Mouse (Mus musculus): ENCODE results near the gene Flrt2.
"Not testable (repeated sequence)": the region's sequence is repeated elsewhere in the genome, so short reads cannot be mapped to it uniquely, and the experiment has no call there.

Gene Flrt2

DNA sequence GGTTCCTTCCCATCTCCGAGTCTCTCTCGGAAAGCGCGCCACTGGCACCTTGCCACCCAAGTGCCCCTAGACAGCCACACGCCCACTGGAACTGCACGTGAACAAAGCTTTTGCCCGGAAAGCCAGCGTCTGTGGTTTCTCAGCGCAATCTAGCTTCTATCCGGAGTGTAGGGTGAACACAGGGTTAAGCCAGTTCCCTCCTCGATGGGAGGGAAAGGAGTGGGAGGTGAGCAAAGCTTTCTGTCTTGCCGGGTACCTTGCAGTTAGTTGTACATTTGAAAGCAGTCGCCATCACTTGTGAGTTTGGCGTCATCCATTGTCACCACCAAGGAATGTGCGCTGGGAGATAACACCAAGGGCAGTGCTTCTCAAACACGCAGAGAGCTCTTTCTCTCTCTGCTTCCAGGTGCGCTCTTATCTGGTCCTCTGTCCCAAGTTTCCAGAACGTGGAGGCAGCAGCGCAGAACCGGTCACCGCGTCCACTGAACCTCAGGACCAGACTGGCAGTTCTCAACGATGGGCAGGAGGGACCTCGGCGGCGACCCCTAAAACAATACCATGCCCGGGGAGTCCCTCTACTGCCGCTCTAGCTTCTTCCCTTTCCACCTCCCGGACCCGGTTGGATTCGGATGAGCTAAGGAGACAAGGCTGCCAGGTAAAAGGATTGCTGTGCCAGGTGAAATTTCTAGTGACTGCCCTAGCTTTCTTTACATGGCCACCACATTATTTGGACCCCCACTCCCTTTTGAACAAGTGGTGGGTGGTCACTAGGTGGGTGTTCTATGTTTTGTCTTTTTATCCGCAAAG lies at the start of gene Flrt2:
Gene Flrt2, plus strand, starts transcription at position 266 of the 807 bp plus-strand sequence.
- DNase-seq (ENCODE audit: low spot score), result no peak

DNA sequence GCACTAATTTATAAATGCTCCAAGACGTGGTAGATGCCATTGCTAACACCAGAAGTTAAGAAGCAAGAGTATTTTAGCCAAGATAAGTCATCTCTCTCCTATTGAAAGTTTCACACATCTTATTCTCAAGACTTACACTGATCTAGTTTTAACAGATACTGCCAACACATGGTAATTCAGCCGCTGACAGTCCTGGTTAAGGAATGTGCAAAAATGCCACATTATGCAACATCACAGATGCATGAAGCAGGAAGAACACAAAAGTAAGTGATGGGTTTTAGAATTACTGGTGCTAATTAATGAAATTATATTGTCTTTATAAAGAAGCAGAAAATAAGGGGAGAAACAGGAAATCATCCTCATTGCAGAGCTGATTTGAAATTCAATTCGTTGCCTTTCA lies 49.8 kb upstream of the Flrt2 start:
- no peak for DNase-seq (ENCODE audit: low spot score)

DNA sequence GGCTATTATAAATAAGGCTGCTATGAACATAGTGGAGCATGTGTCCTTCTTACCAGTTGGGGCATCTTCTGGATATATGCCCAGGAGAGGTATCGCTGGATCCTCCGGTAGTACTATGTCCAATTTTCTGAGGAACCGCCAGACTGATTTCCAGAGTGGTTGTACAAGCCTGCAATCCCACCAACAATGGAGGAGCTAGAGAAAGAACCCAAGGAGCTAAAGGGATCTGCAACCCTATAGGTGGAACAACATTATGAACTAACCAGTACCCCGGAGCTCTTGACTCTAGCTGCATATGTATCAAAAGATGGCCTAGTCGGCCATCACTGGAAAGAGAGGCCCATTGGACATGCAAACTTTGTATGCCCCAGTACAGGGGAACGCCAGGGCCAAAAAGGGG lies 44.8 kb upstream of the Flrt2 start:
- not testable (repeated sequence) for DNase-seq (ENCODE audit: low spot score)

DNA sequence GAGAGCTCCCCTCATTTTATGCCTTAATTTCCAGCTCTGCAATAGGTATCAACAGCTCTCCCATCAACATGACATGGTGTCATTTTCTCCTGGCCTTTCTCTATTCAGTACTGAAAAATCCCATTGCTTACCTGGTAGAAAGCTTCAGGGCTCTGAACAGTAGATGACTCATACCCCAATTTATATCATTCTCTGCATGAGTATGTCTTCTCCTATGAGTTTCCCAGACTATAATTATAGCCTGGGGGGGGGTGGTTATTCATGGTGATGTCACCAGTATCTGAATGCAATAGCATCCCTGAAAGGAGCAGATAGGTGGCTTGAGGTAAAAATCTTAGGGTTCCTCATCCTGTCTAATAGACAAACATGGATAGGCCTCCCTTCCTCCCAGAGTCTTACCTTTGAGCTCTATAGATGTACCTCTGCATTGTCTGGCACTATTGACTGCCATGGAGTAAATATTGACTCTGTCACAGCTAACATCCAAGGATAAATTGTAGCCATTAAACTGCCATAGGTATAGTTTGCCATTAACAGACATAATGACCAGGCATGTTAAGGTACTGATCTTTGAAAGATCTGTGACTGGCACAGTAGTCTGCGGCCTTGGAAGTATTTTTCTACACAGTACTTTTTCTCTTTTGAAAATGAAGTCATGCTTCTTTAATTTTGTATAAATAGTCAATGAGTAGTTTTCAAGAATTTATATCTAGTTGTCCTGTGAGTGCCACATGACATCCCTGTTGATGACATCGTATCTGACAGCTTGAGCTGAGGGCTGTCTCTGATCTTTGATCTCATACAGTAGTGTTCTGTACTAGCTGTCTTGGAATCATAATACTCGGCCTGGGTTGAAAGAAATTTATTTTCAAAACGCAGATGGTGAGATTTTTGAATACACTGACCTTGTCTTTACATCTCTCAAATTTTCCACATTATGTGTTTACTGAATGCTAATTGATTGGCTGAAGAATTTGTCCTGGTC lies 39.6 kb upstream of the Flrt2 start:
- no peak for DNase-seq (ENCODE audit: low spot score)

DNA sequence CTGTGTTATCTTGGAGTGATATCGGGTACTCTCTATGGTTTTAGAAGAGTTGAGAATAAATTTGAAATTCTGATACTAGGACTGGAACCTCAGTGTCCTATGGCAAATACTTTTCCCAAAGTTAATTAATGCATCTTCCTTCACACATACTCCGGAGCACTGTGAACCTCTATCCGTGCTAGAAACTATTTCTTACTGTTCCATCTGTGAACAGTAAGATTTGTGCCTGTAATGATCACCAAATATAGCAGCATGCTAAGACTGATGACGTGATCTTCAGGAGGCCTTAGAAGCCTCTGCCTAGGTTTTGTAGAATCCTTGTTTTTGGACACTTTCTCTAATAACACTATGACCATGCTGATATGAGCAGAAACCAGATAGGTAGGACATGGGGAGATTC lies 35.4 kb upstream of the Flrt2 start:
- no peak for DNase-seq (ENCODE audit: low spot score)

DNA sequence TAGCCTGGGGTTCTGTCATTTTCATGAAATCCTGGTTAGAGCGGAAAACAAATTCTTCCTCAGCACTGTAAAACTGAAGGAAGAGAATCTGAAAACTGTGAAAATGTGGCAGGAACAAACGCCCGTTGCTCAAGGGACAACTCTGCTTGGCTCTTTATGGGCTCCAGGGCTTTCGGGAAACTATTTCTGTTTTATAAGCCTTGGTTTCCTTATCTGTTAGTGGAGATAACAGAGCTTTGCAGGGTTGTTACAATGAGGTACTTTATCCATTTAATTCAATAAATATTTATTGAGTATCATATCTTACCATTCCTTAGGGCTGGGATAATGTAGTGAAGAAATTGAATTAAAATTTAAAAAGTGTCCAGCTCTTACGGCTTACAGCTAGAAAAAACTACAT lies 24.7 kb upstream of the Flrt2 start:
- DNase-seq (ENCODE audit: low spot score), result no peak

DNA sequence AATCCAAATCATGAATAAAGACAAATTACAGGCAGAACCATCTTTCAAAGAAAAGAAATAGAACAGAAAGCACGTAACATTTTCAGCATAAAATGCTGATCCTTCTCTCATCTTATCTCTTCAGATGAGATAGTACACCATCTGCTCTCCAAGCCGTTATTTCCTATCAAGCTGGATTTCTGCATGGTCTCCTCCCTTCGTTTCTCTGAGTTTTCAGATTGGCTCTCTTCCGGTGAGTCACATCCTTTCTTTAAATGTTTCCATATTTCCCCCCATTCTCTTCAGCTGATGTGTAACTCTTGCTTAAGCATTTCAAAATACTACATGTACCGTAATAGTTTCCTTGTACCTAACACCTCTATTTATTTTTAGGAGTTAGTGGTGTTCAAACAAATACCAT lies 16.3 kb upstream of the Flrt2 start:
- DNase-seq (ENCODE audit: low spot score), result no peak

DNA sequence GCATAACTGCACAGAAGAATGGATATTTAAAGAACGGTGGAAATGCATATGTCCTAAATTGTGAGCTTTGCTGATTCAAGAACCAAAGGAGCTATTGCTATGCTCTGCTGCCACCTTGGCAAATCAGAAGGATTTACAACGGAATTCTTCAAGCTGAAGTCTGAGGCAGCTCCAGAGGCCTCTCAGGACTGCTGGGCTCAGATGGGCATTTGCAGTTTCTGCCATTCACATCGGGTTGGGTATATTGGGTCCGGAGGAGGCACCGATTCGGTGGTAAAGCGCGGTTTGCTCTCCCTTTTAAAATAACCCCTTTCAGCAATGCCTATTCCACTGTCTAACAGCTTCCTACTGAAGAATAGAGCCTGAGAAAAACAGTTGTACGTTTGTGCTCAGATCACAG lies 1.2 kb upstream of the Flrt2 start:
- no peak for DNase-seq (ENCODE audit: low spot score)

DNA sequence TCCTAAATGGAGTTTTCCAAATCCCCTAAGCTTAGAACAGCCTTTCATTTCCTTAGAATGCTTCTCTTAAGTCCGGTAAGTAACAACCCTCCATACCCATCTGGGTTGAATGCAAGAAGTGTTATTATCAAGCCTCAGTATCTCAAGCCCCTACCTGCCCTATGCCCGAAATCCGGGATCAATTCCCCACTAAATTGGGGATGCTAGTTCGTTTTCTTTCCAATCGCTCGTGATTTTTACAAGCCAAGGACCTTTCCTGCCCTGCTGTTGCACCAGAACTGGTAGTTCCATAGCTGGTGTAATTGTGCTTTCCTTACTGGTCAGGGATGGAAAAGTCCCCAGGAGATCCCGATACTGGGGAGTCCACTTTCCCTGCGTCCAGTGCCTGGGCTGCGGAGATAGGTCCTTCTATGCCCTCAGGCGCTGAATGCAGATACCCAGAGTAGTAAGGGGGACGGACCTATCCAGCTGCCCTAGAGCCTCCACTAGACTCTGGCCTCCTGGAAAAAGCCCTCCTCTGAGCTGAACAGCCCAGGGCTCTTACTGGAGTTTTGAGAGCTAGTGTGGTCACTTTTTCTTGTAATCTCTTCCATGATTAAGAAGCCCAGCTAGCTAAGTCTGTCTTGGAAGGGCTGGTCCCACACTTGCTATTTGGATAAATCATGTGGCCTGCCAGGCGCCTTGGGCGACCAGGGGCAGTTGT lies 1.1 kb downstream of the Flrt2 start:
- no peak for DNase-seq (ENCODE audit: low spot score)

DNA sequence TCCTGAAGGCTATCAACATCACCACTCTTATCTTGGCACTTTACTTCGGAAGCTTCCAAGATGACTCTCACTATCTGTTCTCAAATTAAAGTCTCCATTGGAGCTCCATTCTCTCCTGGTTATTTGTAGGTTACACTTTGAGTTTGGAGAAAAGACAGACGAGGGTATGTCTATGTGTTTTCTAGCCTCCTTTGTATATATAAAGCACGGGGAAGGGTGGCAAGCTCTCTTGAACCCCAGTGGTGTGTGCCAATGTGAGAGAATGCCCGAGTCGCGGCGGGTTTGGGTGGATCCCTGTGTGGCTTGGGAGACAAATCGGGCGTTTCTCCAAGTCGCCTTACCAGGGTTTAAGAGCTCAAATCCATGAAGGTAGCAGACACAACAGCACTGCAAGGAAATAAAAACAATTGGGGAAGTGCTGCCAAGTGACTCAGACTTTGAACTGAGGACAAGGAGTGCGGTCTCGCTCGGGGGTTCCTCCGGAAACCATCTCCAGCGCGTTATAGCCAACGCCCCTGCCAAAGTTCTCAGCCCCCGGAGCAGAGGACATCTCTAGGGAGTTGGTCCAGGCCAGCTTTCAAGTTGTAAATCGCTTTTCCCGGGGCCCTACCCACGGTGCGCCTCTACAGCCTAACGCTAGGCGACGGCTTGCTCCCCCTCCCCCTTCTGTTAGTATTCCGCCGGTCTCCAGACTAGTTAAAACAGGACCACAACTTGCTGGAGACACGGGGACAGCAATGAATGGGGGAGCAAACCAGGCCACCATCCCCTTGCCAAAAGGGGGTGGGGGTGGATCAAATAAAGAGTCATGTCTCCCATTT lies 1.8 kb downstream of the Flrt2 start:
- DNase-seq (ENCODE audit: low spot score), result no peak

DNA sequence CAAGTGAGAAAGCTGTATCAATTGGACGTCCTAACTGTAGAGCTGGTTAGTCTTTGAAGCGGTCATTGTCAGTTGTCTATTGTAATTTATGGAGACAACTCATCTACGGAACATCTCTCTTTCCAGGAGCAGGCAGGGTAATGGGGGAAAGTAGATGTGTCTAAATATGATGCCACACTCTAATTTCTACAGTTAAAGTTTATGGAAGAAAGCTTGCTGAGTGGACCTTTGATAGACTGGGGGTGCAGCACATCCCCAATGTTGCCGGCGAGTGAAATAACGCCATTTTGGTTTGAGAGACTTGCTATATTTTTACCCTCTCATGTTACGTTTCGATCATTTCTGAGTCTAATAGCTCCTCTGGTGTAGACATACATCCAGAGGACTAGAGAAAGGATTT lies 2.5 kb downstream of the Flrt2 start:
- DNase-seq (ENCODE audit: low spot score), result no peak

DNA sequence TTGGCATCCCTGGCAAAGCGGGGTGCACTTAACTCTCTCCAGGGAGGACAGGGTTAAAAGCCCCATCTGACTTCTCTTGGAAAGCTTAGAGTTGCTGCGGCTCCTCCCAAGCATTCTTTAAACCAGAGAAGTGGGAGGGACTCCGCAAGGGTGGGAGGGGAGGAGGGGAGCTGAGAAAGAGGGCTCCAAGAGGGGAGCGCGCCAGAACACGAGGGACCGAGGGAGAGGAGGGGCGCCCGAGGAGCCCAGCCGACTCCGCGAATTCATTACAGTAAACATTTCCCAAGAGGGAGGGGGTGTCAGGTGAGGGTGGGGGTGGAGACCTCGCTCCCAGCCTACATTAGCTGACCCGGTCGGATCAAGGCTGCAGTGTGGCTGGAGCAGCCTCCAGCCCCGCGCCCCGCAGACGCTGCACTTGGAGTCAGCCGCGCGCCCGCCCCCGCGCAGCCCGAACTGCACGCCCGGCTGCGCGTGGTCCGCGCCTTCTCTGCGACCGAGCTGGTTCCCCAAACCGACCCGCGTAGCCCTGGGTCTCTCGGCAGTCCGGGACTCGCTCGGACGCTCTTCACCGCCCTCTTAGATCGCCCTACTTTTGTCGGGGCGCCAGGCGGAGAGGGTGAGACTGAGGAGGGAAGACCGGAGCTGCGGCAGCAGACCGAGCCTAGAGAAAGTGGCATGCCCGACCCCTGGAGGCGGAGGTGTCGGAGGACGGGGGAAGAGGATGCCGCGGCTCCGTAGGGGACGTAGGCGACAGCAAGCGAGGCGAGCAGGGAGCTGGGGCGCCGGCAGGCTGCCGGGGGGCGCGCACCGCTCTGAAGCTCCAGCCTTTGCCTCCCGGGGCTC lies 3.2 kb downstream of the Flrt2 start:
- peak; percentile 29 for DNase-seq (ENCODE audit: low spot score)

DNA sequence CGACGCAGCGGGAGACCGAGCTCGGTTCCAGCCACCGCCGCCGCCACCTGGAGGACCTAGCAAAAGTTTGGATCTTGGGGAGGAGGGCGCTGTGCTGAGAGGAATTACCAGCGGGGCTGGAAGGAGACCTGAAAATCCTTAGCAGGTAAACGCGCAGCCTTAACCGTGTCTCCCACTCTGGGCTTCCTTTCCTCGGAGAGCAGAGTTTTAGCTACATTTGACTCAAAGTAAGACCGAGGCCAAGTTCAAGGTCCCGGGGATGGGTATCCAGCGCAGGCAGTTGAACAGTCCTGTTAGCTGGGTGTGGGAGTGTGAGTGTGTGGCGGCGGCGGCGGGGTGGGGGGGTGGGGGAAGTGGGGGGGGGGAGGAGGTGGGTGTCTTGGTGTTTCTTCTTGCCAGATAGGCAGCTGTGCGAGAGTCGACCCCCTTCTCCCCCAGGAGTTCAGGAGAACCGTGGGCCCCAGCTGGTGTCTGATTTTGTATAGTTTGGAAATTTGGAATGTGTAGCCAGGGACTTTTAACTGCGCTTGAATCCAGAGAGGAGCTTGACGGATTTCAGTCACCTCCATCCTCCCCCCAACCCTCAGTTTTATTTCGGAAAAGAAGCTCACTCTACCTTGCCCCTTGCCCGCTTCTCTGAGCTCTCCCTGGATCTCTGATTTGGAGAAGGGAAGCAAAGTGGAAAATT lies 4.0 kb downstream of the Flrt2 start:
- no peak for DNase-seq (ENCODE audit: low spot score)

DNA sequence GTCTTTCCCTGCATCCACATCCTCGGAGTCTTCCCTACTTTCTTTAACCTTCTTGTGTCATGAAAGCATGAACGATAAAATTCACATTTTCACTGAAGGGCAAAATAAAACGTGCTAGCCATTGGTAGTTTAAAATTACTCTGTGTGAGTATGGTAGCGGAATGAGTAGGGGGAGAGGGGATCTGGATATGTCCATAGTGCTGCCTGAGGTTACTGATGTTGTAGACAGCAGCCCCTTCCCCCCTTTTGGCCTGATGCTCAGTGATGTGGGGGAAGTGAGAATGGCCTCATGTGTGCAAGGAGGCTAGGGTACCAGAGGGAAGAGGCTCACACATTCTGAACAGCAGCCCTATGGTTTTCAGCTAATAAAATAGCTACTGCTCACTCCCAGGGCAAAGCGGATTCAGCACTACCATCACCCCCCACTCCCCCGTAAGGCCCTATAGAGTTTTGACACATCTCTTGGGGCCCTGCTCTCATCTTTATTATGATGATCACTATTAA lies 4.5 kb downstream of the Flrt2 start:
- DNase-seq (ENCODE audit: low spot score), result no peak

DNA sequence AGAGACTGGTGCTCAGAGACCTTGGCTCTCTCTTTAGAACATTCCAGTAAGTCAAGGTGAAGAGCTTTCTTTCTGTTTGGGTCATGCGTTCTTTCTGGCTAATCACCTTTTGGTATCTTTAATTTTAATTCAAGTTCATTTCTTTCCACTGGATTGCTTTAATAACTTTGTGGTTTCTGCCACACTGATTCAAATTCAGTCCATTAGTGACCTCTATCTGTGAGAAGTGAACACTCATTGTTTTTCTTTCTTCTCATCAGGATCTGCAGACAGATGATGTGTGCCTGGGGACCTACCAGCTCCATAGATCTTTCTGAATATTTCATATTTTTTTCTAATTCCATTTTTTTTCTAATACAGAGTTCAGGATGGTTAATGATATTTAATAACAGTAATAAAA lies 6.5 kb downstream of the Flrt2 start:
- no peak for DNase-seq (ENCODE audit: low spot score)

DNA sequence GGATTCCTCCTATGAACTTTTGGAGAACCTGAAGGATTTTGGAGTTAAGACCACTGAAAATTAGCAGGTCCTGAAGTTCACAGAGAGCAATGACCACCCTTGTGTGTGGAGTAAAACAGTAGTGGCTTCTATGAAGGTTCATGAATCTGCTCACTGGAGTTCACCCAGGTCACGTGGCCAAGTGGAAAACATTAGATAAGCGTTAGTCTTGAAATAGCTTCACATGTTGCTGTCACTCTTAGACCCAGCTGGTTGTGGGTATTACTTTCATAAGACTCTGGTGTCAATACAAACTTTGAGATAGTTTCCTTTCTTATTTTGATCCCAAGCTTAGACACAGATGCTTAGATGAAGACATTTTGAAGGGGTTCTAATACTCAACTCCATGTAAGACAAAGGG lies 8.7 kb downstream of the Flrt2 start:
- no peak for DNase-seq (ENCODE audit: low spot score)

DNA sequence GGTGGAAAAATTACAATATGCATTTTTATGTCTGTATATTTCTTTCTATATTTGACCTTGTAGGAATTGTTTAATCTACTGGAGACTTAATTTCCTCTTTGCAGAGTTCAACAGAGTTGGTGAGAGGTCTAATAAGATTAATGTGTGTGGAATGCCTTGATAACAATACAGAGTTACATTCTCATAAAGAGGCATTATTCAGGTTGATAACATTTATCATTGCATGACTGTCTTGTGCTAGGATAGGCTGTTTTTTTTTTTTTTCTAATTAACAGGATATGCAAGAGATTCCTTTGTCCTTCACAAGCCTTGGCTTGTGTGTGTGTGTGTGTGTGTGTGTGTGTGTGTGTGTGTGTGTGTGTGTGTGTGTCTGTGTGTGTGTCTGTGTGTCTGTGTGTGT lies 9.6 kb downstream of the Flrt2 start:
- DNase-seq (ENCODE audit: low spot score), result no peak

DNA sequence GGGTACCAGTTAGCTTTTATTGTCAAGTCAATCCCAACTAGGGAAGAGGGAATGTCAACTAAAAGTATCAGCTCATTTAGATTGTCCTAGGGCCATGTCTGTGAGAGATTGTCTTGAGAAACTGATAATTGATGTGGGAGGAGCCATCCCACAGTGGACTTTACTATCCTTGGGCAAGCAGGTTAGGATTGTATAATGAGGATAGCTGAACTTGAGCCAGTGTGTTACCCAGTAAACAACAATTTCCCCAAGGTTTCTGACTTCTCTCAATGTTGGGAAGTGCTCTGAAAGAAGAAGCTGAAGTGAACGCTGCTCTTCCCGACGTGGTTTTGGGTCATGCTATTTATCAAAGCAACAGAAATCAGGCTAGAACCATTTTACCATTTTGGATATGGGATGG lies 13.0 kb downstream of the Flrt2 start:
- no peak for DNase-seq (ENCODE audit: low spot score)

DNA sequence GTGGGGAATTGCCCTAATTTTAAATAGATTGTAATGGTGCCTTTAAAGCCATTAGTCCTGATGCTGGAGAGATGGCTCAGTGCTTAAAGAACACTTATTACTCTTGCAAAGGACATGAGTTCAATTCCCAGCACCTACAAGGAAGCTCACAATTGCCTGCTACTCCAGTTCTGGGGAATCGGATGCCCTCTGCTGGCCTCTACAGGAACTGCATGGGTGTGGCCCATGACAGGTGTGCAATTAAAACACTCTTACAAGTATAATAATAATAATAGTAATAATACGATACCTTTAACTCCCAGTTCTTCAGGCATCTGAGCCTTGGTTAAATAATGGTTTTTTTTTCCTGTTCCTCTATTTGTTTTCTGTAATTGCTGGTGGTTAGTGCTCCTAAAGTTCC lies 31.2 kb downstream of the Flrt2 start:
- DNase-seq (ENCODE audit: low spot score), result no peak

DNA sequence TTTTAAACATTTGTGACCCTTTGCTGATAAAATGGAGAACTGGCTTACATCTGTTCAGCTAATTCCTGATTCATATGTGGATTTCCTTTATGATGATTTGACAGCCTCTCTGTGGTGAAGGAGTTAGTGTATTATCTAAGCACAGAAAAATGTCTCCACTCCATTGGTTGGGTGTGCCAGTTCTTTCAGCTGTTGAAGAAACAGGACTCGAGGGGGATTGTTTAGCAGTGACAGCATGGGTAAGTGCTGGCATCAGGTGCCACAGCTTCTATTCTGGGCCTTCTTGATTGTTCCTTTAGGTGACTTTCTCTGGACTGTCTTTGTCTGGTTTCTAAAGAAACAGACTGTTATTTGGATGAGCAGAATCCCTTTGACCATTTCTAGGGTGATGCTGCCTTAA lies 42.0 kb downstream of the Flrt2 start:
- DNase-seq (ENCODE audit: low spot score), result no peak
